Mouse (Mus musculus): ENCODE measurements at regions not wholly inside any gene's neighbourhood (a gene's known extent, or its start where the extent isn't known, plus 50 kb on each side); places are given as distances from the start of the nearest gene placed in this dataset.

- Histone ChIP-seq H3K4me2 (no peak overlapping the region), H3K27me3 (ENCODE audit: control insufficient read depth, insufficient read depth, low read length) (no peaks in the 10 kb centered on the region), H3K9me3 (ENCODE audit: control insufficient read depth, low read length) (no peaks in the 10 kb centered on the region), H3K4me3 (ENCODE audit: low read depth, low read length) (no peak overlapping the region), H3K4me1 (ENCODE audit: control insufficient read depth, insufficient read depth, low read length) (no peaks in the 10 kb centered on the region), H3K36me3 (ENCODE audit: control insufficient read depth, insufficient read depth, low read length) (no peaks in the 10 kb centered on the region), H3K27ac (ENCODE audit: low read depth, low read length) (no peak overlapping the region), H3K9ac (ENCODE audit: low read length) (no peak overlapping the region)
- ATAC-seq (ENCODE audit: low FRiP score) (no peak), DNase-seq (ENCODE audit: low spot score, missing footprints) (no peak)
- WGBS = 94% methylated on average over 5 of the region's 5 CpGs
Measured at GRCm38 (mm10) chr2:9155604-9156003, 725.4 kb upstream of the 4930412O13Rik start.

- no peak overlapping the region for H3K27ac ChIP-seq (ENCODE audit: low read depth, low read length)
- H3K4me2 ChIP-seq = no peak overlapping the region
- H3K36me3 ChIP-seq (ENCODE audit: control insufficient read depth, insufficient read depth, low read length) = no peaks in the 10 kb centered on the region
- no peaks in the 10 kb centered on the region for H3K27me3 ChIP-seq (ENCODE audit: control insufficient read depth, insufficient read depth, low read length)
- H3K9ac ChIP-seq (ENCODE audit: low read length) = no peak overlapping the region
- ATAC-seq (ENCODE audit: low FRiP score) (no peak), DNase-seq (ENCODE audit: low spot score, missing footprints) (no peak)
- no peak overlapping the region for H3K4me3 ChIP-seq (ENCODE audit: low read depth, low read length)
- H3K4me1 ChIP-seq (ENCODE audit: control insufficient read depth, insufficient read depth, low read length) = no peaks in the 10 kb centered on the region
- no peaks in the 10 kb centered on the region for H3K9me3 ChIP-seq (ENCODE audit: control insufficient read depth, low read length)
Measured at GRCm38 (mm10) chr2:9160181-9160580, 720.9 kb upstream of the 4930412O13Rik start.

- Histone ChIP-seq H3K36me3 (ENCODE audit: control insufficient read depth, insufficient read depth, low read length) (no peaks in the 10 kb centered on the region), H3K4me3 (ENCODE audit: low read depth, low read length) (no peak overlapping the region), H3K27ac (ENCODE audit: low read depth, low read length) (no peak overlapping the region), H3K9me3 (ENCODE audit: control insufficient read depth, low read length) (no peaks in the 10 kb centered on the region), H3K4me1 (ENCODE audit: control insufficient read depth, insufficient read depth, low read length) (no peaks in the 10 kb centered on the region), H3K9ac (ENCODE audit: low read length) (no peak overlapping the region), H3K4me2 (no peak overlapping the region), H3K27me3 (ENCODE audit: control insufficient read depth, insufficient read depth, low read length) (no peaks in the 10 kb centered on the region)
- DNase-seq (ENCODE audit: low spot score, missing footprints) (no peak), ATAC-seq (ENCODE audit: low FRiP score) (no peak)
- 91% methylated on average over 5 of the region's 5 CpGs for WGBS
Measured at GRCm38 (mm10) chr2:9163819-9164560, 717.1 kb upstream of the 4930412O13Rik start.

- no peak overlapping the region for H3K4me3 ChIP-seq (ENCODE audit: low read depth, low read length)
- H3K36me3 ChIP-seq (ENCODE audit: control insufficient read depth, insufficient read depth, low read length) = no peaks in the 10 kb centered on the region
- H3K27ac ChIP-seq (ENCODE audit: low read depth, low read length) = no peak overlapping the region
- no peak overlapping the region for H3K4me2 ChIP-seq
- ATAC-seq (ENCODE audit: low FRiP score) (no peak), DNase-seq (ENCODE audit: low spot score, missing footprints) (no peak)
- H3K9me3 ChIP-seq (ENCODE audit: control insufficient read depth, low read length) = no peaks in the 10 kb centered on the region
- WGBS = 81% methylated on average over 5 of the region's 5 CpGs
- H3K4me1 ChIP-seq (ENCODE audit: control insufficient read depth, insufficient read depth, low read length) = no peaks in the 10 kb centered on the region
- no peaks in the 10 kb centered on the region for H3K27me3 ChIP-seq (ENCODE audit: control insufficient read depth, insufficient read depth, low read length)
- H3K9ac ChIP-seq (ENCODE audit: low read length) = no peak overlapping the region
Measured at GRCm38 (mm10) chr2:9182127-9182526, 698.9 kb upstream of the 4930412O13Rik start.

GRCm38 (mm10) chr2:9184243-9184642, 696.8 kb upstream of the 4930412O13Rik start:
- no peaks in the 10 kb centered on the region for H3K36me3 ChIP-seq (ENCODE audit: control insufficient read depth, insufficient read depth, low read length)
- H3K9ac ChIP-seq (ENCODE audit: low read length) = no peak overlapping the region
- no peaks in the 10 kb centered on the region for H3K4me1 ChIP-seq (ENCODE audit: control insufficient read depth, insufficient read depth, low read length)
- H3K27ac ChIP-seq (ENCODE audit: low read depth, low read length) = no peak overlapping the region
- no peak overlapping the region for H3K4me2 ChIP-seq
- 93% methylated on average over 4 of the region's 4 CpGs for WGBS
- H3K27me3 ChIP-seq (ENCODE audit: control insufficient read depth, insufficient read depth, low read length) = no peaks in the 10 kb centered on the region
- no peaks in the 10 kb centered on the region for H3K9me3 ChIP-seq (ENCODE audit: control insufficient read depth, low read length)
- DNase-seq (ENCODE audit: low spot score, missing footprints) = no peak
- no peak overlapping the region for H3K4me3 ChIP-seq (ENCODE audit: low read depth, low read length)
- ATAC-seq (ENCODE audit: low FRiP score) = no peak

- no peak for ATAC-seq (ENCODE audit: low FRiP score)
- Histone ChIP-seq H3K9ac (ENCODE audit: low read length) (no peak overlapping the region), H3K4me2 (no peak overlapping the region), H3K4me3 (ENCODE audit: low read depth, low read length) (no peak overlapping the region), H3K27ac (ENCODE audit: low read depth, low read length) (no peak overlapping the region), H3K9me3 (ENCODE audit: control insufficient read depth, low read length) (no peaks in the 10 kb centered on the region), H3K27me3 (ENCODE audit: control insufficient read depth, insufficient read depth, low read length) (no peaks in the 10 kb centered on the region), H3K4me1 (ENCODE audit: control insufficient read depth, insufficient read depth, low read length) (no peaks in the 10 kb centered on the region), H3K36me3 (ENCODE audit: control insufficient read depth, insufficient read depth, low read length) (no peaks in the 10 kb centered on the region)
- no peak for DNase-seq (ENCODE audit: low spot score, missing footprints)
- WGBS = 85% methylated on average over 2 of the region's 2 CpGs
Measured at GRCm38 (mm10) chr2:9185780-9186483, 695.1 kb upstream of the 4930412O13Rik start.

- no peak overlapping the region for H3K4me2 ChIP-seq
- no peaks in the 10 kb centered on the region for H3K4me1 ChIP-seq (ENCODE audit: control insufficient read depth, insufficient read depth, low read length)
- ATAC-seq (ENCODE audit: low FRiP score) (no peak), DNase-seq (ENCODE audit: low spot score, missing footprints) (peak; percentile 64)
- no peaks in the 10 kb centered on the region for H3K9me3 ChIP-seq (ENCODE audit: control insufficient read depth, low read length)
- WGBS = 93% methylated on average over 6 of the region's 6 CpGs
- no peaks in the 10 kb centered on the region for H3K27me3 ChIP-seq (ENCODE audit: control insufficient read depth, insufficient read depth, low read length)
- H3K9ac ChIP-seq (ENCODE audit: low read length) = no peak overlapping the region
- no peaks in the 10 kb centered on the region for H3K36me3 ChIP-seq (ENCODE audit: control insufficient read depth, insufficient read depth, low read length)
- H3K4me3 ChIP-seq (ENCODE audit: low read depth, low read length) = no peak overlapping the region
- H3K27ac ChIP-seq (ENCODE audit: low read depth, low read length) = no peak overlapping the region
Measured at GRCm38 (mm10) chr2:9193195-9193594, 687.9 kb upstream of the 4930412O13Rik start.

- 90% methylated on average over 3 of the region's 3 CpGs for WGBS
- Histone ChIP-seq H3K4me2 (no peak overlapping the region), H3K9ac (ENCODE audit: low read length) (no peak overlapping the region), H3K27me3 (ENCODE audit: control insufficient read depth, insufficient read depth, low read length) (no peaks in the 10 kb centered on the region), H3K36me3 (ENCODE audit: control insufficient read depth, insufficient read depth, low read length) (no peaks in the 10 kb centered on the region), H3K4me1 (ENCODE audit: control insufficient read depth, insufficient read depth, low read length) (no peaks in the 10 kb centered on the region), H3K4me3 (ENCODE audit: low read depth, low read length) (no peak overlapping the region), H3K9me3 (ENCODE audit: control insufficient read depth, low read length) (no peaks in the 10 kb centered on the region), H3K27ac (ENCODE audit: low read depth, low read length) (no peak overlapping the region)
- no peak for ATAC-seq (ENCODE audit: low FRiP score)
- DNase-seq (ENCODE audit: low spot score, missing footprints) = peak; percentile 71
Measured at GRCm38 (mm10) chr2:9197025-9197424, 684.0 kb upstream of the 4930412O13Rik start.

GRCm38 (mm10) chr2:9207963-9208362, 673.1 kb upstream of the 4930412O13Rik start:
- no peaks in the 10 kb centered on the region for H3K4me1 ChIP-seq (ENCODE audit: control insufficient read depth, insufficient read depth, low read length)
- ATAC-seq (ENCODE audit: low FRiP score) (no peak), DNase-seq (ENCODE audit: low spot score, missing footprints) (peak; percentile 59)
- no peak overlapping the region for H3K27ac ChIP-seq (ENCODE audit: low read depth, low read length)
- H3K36me3 ChIP-seq (ENCODE audit: control insufficient read depth, insufficient read depth, low read length) = no peaks in the 10 kb centered on the region
- H3K9ac ChIP-seq (ENCODE audit: low read length) = no peak overlapping the region
- 91% methylated on average over 4 of the region's 4 CpGs for WGBS
- H3K27me3 ChIP-seq (ENCODE audit: control insufficient read depth, insufficient read depth, low read length) = no peaks in the 10 kb centered on the region
- H3K9me3 ChIP-seq (ENCODE audit: control insufficient read depth, low read length) = no peaks in the 10 kb centered on the region
- H3K4me3 ChIP-seq (ENCODE audit: low read depth, low read length) = no peak overlapping the region
- H3K4me2 ChIP-seq = no peak overlapping the region

Data from midbrain, embryonic 11.5 days (tissue).